Mouse (Mus musculus) embryonic facial prominence, embryonic 12.5 days (tissue): ENCODE measurements at regions not wholly inside any gene's neighbourhood (a gene's known extent, or its start where the extent isn't known, plus 50 kb on each side); places are given as distances from the start of the nearest gene placed in this dataset.

Experiments
- ATAC-seq: fragments of 200-750 bp; cut with Nextera tagmentation; 2 replicates; pipeline ENCODE4 v1.8.0; 2017; ENCODE audit not compliant: insufficient number of reproducible peaks, insufficient read depth, low FRiP score, low TSS enrichment
- H3K27ac ChIP-seq: fragments of 300-500 bp; sonication (generic); 2 replicates; pipeline ENCODE4 v1.5.1; 2016; ENCODE audit warnings: mild to moderate bottlenecking
- H3K27me3 ChIP-seq: fragments of 300-500 bp; sonication (generic); 2 replicates; pipeline ENCODE4 v1.6.1; 2016; ENCODE audit warnings: mild to moderate bottlenecking, moderate library complexity
- H3K36me3 ChIP-seq: fragments of 300-500 bp; sonication (generic); 2 replicates; pipeline ENCODE4 v1.6.1; 2016; ENCODE audit warnings: mild to moderate bottlenecking
- H3K4me1 ChIP-seq: fragments of 300-500 bp; sonication (generic); 2 replicates; pipeline ENCODE4 v1.6.1; 2016
- H3K4me2 ChIP-seq: fragments of 300-500 bp; sonication (generic); replicated peaks from 2 replicates; pipeline ENCODE4 v1.6.1; 2016; ENCODE audit warnings: mild to moderate bottlenecking, moderate library complexity
- H3K4me3 ChIP-seq: fragments of 300-500 bp; sonication (generic); 2 replicates; pipeline ENCODE4 v1.5.1; 2016; ENCODE audit warnings: mild to moderate bottlenecking
- H3K9ac ChIP-seq: fragments of 300-500 bp; sonication (generic); 2 replicates; pipeline ENCODE4 v1.6.1; 2016; ENCODE audit warnings: mild to moderate bottlenecking, moderate library complexity
- H3K9me3 ChIP-seq: fragments of 300-500 bp; sonication (generic); 2 replicates; pipeline ENCODE4 v1.6.1; 2016; ENCODE audit warnings: mild to moderate bottlenecking, moderate library complexity
- WGBS: fragments of 180-500 bp; shearing (Covaris S2); methylation state at CpG from one replicate; pipeline ENCODE4 v1.1.7; 2016; 5-methylcytosine and 5-hydroxymethylcytosine counted together

DNA sequence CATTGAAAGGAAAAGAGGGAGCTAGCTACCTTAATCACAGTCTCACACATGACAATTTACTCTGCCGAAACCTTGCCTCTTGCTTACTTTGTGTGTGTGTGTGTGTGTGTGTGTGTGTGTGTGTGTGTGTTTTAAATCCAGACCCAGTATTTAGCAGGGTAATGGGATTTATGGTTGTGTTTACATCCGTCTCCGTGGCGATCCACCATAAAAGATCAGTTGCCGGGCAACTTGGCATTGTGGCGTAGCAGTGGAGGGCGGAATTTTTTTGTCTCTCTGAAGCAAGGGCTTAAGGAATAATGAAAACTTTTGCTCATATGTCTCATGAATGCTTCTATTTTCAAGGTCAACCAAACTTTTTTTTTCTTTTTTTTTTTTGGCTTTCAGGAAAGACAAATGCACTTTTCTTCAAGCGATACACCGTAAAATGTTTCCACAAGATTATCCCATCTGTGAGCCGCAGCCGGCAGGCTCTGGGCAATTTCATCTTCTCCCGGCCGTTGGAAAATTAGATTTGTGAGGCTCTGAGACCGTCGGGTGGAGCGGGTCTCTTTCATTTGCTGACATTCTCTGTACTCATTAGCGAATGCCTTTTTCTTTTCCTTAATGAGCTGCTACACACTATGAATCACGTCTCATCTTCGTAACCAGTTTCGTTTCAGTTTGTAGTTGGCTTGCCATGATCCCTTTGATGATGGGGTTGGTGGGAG, 53.9 kb upstream of the Ptch1 start:
- H3K4me3 ChIP-seq, result 0 out of 2 replicates have a peak overlapping the region, but pooled peaks have one; percentile 8
- peak overlapping the region; percentile 29 for H3K4me2 ChIP-seq
- H3K9ac ChIP-seq, result no peak overlapping the region
- no peaks in the 10 kb centered on the region for H3K9me3 ChIP-seq
- no peak overlapping the region for H3K27ac ChIP-seq
- 42% methylated on average over 20 of the region's 20 CpGs for WGBS
- no peaks in the 10 kb centered on the region for H3K4me1 ChIP-seq
- no peaks in the 10 kb centered on the region for H3K36me3 ChIP-seq
- H3K27me3 ChIP-seq, result no peaks in the 10 kb centered on the region
- ATAC-seq, result no peak

DNA sequence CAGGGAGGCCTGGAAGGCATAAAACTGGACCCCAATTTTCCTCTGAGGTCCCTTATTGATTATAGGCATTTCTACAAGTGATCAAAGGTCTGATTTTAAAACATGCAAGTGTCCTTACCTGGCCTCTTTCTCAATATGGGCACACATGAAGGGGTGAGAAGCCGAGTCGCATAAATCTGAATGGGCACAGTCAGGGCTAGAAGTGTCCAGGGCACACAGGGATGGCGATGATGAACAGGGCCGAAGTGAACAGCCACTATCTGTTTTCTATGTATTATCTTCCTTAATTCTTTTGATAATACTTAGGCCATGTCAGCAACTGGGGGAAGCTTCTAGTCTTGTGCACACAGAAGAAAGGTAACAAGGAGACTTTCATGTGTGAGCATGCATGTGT, 54.5 kb upstream of the Ptch1 start:
- Histone ChIP-seq H3K9me3 (no peaks in the 10 kb centered on the region), H3K4me3 (no peak overlapping the region), H3K27me3 (no peaks in the 10 kb centered on the region), H3K4me1 (no peaks in the 10 kb centered on the region), H3K27ac (no peak overlapping the region), H3K4me2 (peak overlapping the region; percentile 29; the same call in 1 of the 2 replicates), H3K36me3 (no peaks in the 10 kb centered on the region), H3K9ac (no peak overlapping the region)
- 98% methylated on average over 4 of the region's 4 CpGs for WGBS
- ATAC-seq, result no peak

DNA sequence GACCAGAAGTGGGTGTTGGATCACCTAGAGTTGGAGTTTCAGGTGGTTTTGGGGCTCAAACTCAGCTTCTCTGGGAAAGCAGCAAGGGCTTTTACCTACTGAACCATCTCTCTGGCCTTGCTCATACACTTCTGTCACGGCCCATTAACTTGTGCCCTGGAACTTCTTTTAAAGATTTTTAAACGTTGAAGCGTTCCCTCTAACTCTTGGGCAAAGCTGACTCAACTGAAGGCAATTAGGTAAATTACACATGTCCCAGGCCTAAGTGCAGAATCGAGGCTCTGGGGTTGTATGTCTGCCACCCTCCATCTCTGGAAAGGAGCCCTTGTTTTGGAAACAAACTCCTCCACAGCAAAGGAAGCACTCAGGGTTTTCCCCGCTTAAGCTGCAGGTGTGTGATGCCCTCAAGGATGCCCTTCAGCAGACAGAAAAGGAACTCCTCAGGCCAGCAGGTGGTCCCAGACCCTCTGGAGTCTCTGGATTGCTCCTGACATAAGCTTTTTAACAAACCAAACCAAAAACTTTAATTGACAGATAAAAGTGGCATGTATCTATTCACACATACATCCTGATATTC, 58.5 kb upstream of the Ptch1 start:
- H3K9me3 ChIP-seq, result no peaks in the 10 kb centered on the region
- no peak overlapping the region for H3K4me3 ChIP-seq
- no peaks in the 10 kb centered on the region for H3K4me1 ChIP-seq
- no peaks in the 10 kb centered on the region for H3K27me3 ChIP-seq
- H3K4me2 ChIP-seq, result no peak overlapping the region
- no peak overlapping the region for H3K27ac ChIP-seq
- no peak for ATAC-seq
- no peaks in the 10 kb centered on the region for H3K36me3 ChIP-seq
- H3K9ac ChIP-seq, result no peak overlapping the region
- WGBS, result 25% methylated on average over 5 of the region's 5 CpGs

DNA sequence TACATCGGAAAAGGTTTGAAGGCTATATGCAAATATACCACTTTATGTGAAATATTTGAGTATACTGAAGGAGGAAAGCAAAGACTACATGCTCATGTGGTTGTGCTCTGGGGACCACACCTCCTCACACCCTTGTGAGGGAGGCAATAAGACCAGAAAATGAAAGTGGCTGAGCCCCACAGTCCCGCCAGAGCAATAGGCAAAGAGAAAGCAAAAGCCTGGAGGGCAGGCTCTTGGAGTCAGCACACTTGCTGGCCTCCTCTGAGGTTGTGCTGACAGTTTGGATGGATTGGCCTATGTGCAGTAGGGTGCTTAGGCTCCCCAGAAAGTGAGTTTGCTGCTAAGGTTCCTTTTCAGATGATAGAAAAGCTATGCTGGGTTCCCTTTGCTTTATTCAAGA, 60.9 kb upstream of the Ptch1 start:
- H3K4me1 ChIP-seq, result no peaks in the 10 kb centered on the region
- no peak overlapping the region for H3K4me2 ChIP-seq
- 68% methylated on average over 2 of the region's 2 CpGs for WGBS
- H3K9ac ChIP-seq, result no peak overlapping the region
- no peaks in the 10 kb centered on the region for H3K36me3 ChIP-seq
- H3K27me3 ChIP-seq, result no peaks in the 10 kb centered on the region
- H3K9me3 ChIP-seq, result no peaks in the 10 kb centered on the region
- ATAC-seq, result no peak
- no peak overlapping the region for H3K4me3 ChIP-seq
- H3K27ac ChIP-seq, result no peak overlapping the region

DNA sequence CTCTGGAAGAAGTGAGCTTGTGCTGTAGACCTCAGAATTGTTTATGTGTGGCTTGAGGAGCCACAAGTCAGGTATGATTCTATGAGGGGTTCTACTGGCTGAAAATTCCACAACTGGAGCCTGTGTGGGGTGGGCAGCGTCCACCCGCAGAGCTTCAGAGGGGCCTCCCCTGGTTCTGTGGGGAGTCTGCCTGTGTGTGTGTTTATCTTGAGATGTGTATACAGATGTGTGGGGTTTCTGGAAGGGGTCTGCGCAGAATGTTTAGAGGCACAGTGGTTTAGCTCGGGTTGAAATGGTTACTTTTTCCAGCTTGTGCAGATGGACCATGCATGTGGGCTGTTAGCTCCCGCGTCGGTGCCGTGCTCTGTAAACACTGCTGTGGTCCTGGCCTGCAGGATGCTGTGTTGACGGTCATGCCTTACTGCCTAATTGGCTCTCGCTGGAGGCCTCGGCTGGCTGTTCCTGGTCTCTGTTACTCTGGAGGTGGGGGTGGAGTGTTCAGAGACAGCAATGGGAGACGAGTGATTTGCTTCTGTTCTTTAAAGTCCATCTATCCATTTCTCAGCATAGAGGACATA, 68.3 kb upstream of the Ptch1 start:
- ATAC-seq, result peak; percentile 74
- no peak overlapping the region for H3K9ac ChIP-seq
- no peak overlapping the region for H3K4me3 ChIP-seq
- peaks cover 21% of the 10 kb centered on the region for H3K4me1 ChIP-seq
- no peak overlapping the region for H3K4me2 ChIP-seq
- H3K9me3 ChIP-seq, result 0 out of 2 replicates have a peak, but pooled peaks cover 4% of the 10 kb centered on the region
- no peaks in the 10 kb centered on the region for H3K36me3 ChIP-seq
- WGBS, result 33% methylated on average over 12 of the region's 12 CpGs
- peak overlapping the region; percentile 76 for H3K27ac ChIP-seq
- no peaks in the 10 kb centered on the region for H3K27me3 ChIP-seq

DNA sequence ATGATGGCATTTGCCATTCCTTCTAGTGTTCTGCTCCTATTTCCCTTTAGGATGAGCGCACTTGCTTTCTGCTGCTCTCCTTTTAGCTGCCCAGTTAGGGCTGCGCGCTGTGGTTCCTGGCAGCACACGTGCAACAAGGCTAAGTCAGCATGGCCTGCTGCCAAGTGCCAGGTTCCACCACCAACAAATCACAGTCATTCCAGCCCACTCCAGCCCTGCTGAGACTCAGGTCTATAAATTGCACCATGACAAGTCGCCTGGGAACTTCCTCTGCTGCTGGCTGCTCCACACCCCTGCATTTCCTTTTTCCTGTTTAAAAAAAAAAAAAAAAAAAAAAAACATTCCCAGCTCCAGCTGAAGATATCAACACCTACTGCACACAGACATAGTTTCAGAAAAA, 69.2 kb upstream of the Ptch1 start:
- H3K9me3 ChIP-seq, result 0 out of 2 replicates have a peak, but pooled peaks cover 4% of the 10 kb centered on the region
- H3K27me3 ChIP-seq, result no peaks in the 10 kb centered on the region
- no peaks in the 10 kb centered on the region for H3K36me3 ChIP-seq
- no peak overlapping the region for H3K9ac ChIP-seq
- 43% methylated on average over 5 of the region's 5 CpGs for WGBS
- no peak overlapping the region for H3K4me2 ChIP-seq
- no peak overlapping the region for H3K4me3 ChIP-seq
- ATAC-seq, result no peak
- peak overlapping the region; percentile 76 for H3K27ac ChIP-seq
- H3K4me1 ChIP-seq, result peaks cover 21% of the 10 kb centered on the region

DNA sequence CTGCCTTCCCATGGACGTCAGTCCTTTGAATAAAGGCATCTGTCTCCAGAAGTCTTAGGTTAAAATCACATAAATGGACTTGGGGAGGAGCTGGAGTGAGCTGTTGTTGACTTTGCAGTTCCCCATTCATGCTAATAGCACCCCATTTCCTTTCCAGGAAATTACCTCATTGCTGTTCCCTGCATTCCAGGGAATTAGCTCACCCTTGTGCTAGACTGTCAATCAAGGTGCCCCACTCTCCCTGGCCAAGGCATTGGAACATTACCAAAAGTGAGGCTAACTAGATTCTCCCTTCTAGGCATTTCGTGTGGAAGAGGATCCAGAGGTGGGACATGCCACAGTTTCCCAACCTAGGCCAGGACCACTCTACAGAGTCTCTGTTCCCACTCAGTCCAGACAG, 70.0 kb upstream of the Ptch1 start:
- H3K27me3 ChIP-seq, result no peaks in the 10 kb centered on the region
- no peak overlapping the region for H3K4me3 ChIP-seq
- no peak for ATAC-seq
- no peak overlapping the region for H3K4me2 ChIP-seq
- H3K9me3 ChIP-seq, result 0 out of 2 replicates have a peak, but pooled peaks cover 4% of the 10 kb centered on the region
- peaks cover 21% of the 10 kb centered on the region for H3K4me1 ChIP-seq
- H3K27ac ChIP-seq, result peak overlapping the region; percentile 76
- WGBS, result 24% methylated on average over 2 of the region's 2 CpGs
- no peak overlapping the region for H3K9ac ChIP-seq
- no peaks in the 10 kb centered on the region for H3K36me3 ChIP-seq

DNA sequence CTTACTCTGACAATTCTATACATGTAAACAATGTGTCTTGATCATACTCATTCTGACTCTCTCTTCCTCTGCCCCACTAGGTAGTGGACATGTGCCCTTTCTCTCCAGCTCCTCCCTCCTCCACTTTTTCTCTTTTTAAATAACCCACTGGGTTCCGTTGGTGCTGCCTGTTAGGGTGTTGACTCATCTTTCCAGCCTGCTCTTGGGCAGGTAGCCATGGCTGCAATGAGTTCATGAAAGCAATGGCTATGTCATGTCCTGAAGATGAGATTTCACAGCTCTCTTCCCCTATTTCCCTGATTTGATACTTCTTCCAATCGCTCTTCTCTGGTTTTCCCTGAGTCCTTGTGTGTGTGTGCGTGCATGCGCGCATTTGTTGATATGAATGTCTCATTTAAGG, 70.9 kb upstream of the Ptch1 start:
- Histone ChIP-seq H3K36me3 (no peaks in the 10 kb centered on the region), H3K4me3 (no peak overlapping the region), H3K4me1 (peaks cover 21% of the 10 kb centered on the region), H3K4me2 (no peak overlapping the region), H3K9me3 (0 out of 2 replicates have a peak, but pooled peaks cover 4% of the 10 kb centered on the region), H3K27ac (no peak overlapping the region), H3K9ac (no peak overlapping the region), H3K27me3 (no peaks in the 10 kb centered on the region)
- 96% methylated on average over 5 of the region's 5 CpGs for WGBS
- no peak for ATAC-seq

DNA sequence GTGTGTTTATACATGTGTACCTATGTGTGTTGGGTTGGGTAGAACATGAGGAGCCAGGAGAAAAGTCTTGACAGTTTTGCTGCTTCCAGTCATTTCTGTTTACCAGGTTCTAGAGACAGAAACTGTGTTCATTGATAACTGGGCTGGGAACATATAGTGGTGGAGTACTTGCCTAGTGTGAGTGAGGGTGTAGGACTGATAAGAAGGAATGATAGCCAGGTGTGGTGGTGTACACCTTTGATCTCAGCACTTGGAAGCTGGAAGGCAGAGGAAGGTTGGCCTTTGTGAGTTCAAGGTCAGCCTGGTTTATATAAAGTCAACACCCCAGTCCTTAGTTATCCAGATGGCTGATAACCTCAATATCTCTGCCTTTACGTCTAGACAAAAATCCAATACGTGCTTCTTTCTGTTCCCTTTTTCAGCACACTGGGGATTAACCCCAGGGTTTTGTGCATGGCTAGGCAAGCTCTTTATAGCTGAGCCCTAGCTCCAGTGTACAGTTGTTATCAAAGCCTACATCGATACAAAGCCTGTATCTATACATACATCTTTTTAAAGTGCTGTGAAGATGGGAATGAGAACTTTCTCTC, 75.8 kb upstream of the Ptch1 start:
- no peaks in the 10 kb centered on the region for H3K36me3 ChIP-seq
- no peak overlapping the region for H3K4me2 ChIP-seq
- H3K9me3 ChIP-seq, result 0 out of 2 replicates have a peak, but pooled peaks cover 4% of the 10 kb centered on the region
- no peaks in the 10 kb centered on the region for H3K4me1 ChIP-seq
- no peak overlapping the region for H3K9ac ChIP-seq
- ATAC-seq, result no peak
- H3K27ac ChIP-seq, result no peak overlapping the region
- 79% methylated on average over 3 of the region's 3 CpGs for WGBS
- no peak overlapping the region for H3K4me3 ChIP-seq
- no peaks in the 10 kb centered on the region for H3K27me3 ChIP-seq

DNA sequence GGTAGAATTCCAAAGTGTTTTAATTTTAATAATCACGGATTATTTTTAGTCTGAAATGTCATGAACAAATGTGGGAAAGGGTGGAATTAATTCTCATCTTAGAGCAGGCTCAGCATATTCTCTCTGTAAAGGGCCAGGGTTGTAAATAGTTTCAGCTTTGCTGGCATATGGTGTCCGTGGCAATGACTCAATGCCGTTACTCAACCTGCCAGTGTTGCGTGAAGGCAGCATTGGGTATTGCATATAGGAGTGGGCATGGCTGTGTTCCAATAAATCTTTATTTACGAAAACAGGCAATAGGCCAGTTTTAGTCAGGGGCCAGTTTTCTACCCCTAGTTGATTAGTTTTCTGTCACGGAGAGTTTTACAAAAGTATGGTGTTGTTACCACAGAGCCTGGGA, 81.1 kb upstream of the Ptch1 start:
- no peak overlapping the region for H3K9ac ChIP-seq
- no peak overlapping the region for H3K4me3 ChIP-seq
- ATAC-seq, result no peak
- H3K9me3 ChIP-seq, result no peaks in the 10 kb centered on the region
- H3K4me2 ChIP-seq, result no peak overlapping the region
- H3K36me3 ChIP-seq, result no peaks in the 10 kb centered on the region
- no peaks in the 10 kb centered on the region for H3K4me1 ChIP-seq
- WGBS, result 90% methylated on average over 6 of the region's 6 CpGs
- no peak overlapping the region for H3K27ac ChIP-seq
- no peaks in the 10 kb centered on the region for H3K27me3 ChIP-seq

DNA sequence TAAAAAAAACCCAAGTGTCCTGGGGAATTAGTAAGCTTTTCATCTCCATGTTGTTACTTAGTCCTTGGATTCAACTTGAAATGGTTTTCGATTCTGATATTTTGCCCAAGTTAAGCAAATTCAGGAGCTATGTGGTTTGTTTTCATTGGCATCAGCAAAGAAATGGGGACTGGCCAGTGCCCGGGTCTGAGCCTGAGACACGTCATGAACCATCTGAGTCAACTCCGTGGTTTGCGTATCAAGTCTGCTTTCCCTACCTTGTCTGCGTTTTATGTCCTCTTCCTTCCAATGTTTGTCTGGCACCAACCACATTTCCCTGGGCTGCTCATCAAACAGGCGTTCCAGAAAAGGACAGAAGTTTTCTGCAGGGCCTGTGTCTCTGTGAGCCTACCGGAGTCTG, 83.7 kb upstream of the Ptch1 start:
- ATAC-seq, result no peak
- no peak overlapping the region for H3K4me3 ChIP-seq
- 83% methylated on average over 8 of the region's 8 CpGs for WGBS

DNA sequence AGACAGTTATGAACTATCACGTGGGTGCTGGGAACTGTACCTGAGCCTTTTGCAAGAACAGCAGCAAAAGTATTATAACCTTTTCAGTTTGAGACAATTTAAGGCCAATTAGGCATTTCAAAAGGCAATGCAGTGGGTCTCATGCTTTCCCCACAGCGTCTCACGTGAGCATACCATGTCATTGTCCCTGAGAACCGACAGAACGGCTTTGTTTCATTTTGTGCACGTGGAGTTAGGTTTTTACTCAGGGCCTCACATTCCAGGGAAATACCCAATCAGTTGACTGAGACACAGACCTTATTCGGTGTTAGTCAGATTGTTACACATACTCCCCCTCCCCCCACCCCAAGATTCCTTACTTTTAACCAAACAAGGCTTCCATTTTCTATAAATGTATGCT, 86.0 kb upstream of the Ptch1 start:
- WGBS, result 83% methylated on average over 7 of the region's 7 CpGs
- no peak overlapping the region for H3K4me3 ChIP-seq
- no peak overlapping the region for H3K4me2 ChIP-seq
- no peaks in the 10 kb centered on the region for H3K4me1 ChIP-seq
- H3K9me3 ChIP-seq, result no peaks in the 10 kb centered on the region
- no peak overlapping the region for H3K27ac ChIP-seq
- H3K9ac ChIP-seq, result no peak overlapping the region
- no peak for ATAC-seq
- H3K36me3 ChIP-seq, result no peaks in the 10 kb centered on the region
- H3K27me3 ChIP-seq, result no peaks in the 10 kb centered on the region

More for the DNA sequence above, 83.7 kb upstream of the Ptch1 start:
- no peak overlapping the region for H3K27ac ChIP-seq
- no peaks in the 10 kb centered on the region for H3K9me3 ChIP-seq
- H3K9ac ChIP-seq, result no peak overlapping the region
- H3K36me3 ChIP-seq, result no peaks in the 10 kb centered on the region
- no peaks in the 10 kb centered on the region for H3K27me3 ChIP-seq
- no peaks in the 10 kb centered on the region for H3K4me1 ChIP-seq
- no peak overlapping the region for H3K4me2 ChIP-seq
